Mouse (Mus musculus) spleen, postnatal 10 days (tissue): ENCODE data around the gene Trcg1.
A peak's percentile ranks its signal among the peaks of the same experiment; 100 is the strongest.

Source experiments
- DNase-seq, 2 experiments: peaks; one replicate each; pipeline ENCODE4 v3.0.0; 2021 to 2022; ENCODE audit warnings: low spot score in 2 of 2

Gene Trcg1

GRCm38 (mm10) chr9:57232341-57232940, 3.9 kb upstream of the Trcg1 start:
- DNase-seq, result no peak

- no peak for DNase-seq
Measured at GRCm38 (mm10) chr9:57233142-57233541, 3.2 kb upstream of the Trcg1 start.

- DNase-seq, result no peak
Measured at GRCm38 (mm10) chr9:57233767-57234166, 2.6 kb upstream of the Trcg1 start.

GRCm38 (mm10) chr9:57237705-57238104, 1.3 kb downstream of the Trcg1 start:
- no peak for DNase-seq

- no peak for DNase-seq
Measured at GRCm38 (mm10) chr9:57238220-57238619, 1.9 kb downstream of the Trcg1 start.

GRCm38 (mm10) chr9:57241111-57241510, 4.8 kb downstream of the Trcg1 start:
- DNase-seq, result no peak

- no peak for DNase-seq
Measured at GRCm38 (mm10) chr9:57242916-57243315, 6.6 kb downstream of the Trcg1 start.

- no peak for DNase-seq
Measured at GRCm38 (mm10) chr9:57244106-57244685, 7.8 kb downstream of the Trcg1 start.

GRCm38 (mm10) chr9:57246482-57246881, 10.1 kb downstream of the Trcg1 start:
- no peak for DNase-seq

GRCm38 (mm10) chr9:57247201-57247671, 10.9 kb downstream of the Trcg1 start:
- no peak for DNase-seq

GRCm38 (mm10) chr9:57248030-57248942, 11.9 kb downstream of the Trcg1 start:
- no peak for DNase-seq

GRCm38 (mm10) chr9:57250026-57250425, 13.7 kb downstream of the Trcg1 start:
- DNase-seq, result no peak

- no peak for DNase-seq
Measured at GRCm38 (mm10) chr9:57251139-57251538, 14.8 kb downstream of the Trcg1 start.

GRCm38 (mm10) chr9:57254061-57254460, 17.7 kb downstream of the Trcg1 start:
- DNase-seq, result no peak

- DNase-seq, result no peak
Measured at GRCm38 (mm10) chr9:57254823-57255495, 18.6 kb downstream of the Trcg1 start.

GRCm38 (mm10) chr9:57256309-57256708, 20.0 kb downstream of the Trcg1 start:
- no peak for DNase-seq

GRCm38 (mm10) chr9:57256861-57257260, 20.5 kb downstream of the Trcg1 start:
- DNase-seq, result no peak

GRCm38 (mm10) chr9:57257627-57258026, 21.3 kb downstream of the Trcg1 start:
- DNase-seq, result no peak

GRCm38 (mm10) chr9:57259736-57260135, 23.4 kb downstream of the Trcg1 start:
- DNase-seq, result peak; percentile 97

- DNase-seq, result peak; percentile 54 to 67
Measured at GRCm38 (mm10) chr9:57260940-57261339, 24.6 kb downstream of the Trcg1 start.

- DNase-seq, result peak; percentile 78 to 80
Measured at GRCm38 (mm10) chr9:57261516-57261912, 25.2 kb downstream of the Trcg1 start.
